Mouse (Mus musculus) kidney, embryonic 14.5 days (tissue): ENCODE measurements at regions not wholly inside any gene's neighbourhood (a gene's known extent, or its start where the extent isn't known, plus 50 kb on each side); places are given as distances from the start of the nearest gene placed in this dataset.
"Not testable (repeated sequence)": the region's sequence is repeated elsewhere in the genome, so short reads cannot be mapped to it uniquely, and the experiment has no call there.

Experiments used
- ATAC-seq: fragments of 200-750 bp; cut with Nextera tagmentation; 2 replicates; pipeline ENCODE4 v1.8.0; 2017; ENCODE audit warnings: moderate number of reproducible peaks, mild to moderate bottlenecking, moderate TSS enrichment, moderate library complexity; ENCODE audit not compliant: low FRiP score, low TSS enrichment
- H3K27ac ChIP-seq: fragments of 300-500 bp; sonication (generic); 2 replicates; pipeline ENCODE4 v1.5.1; 2014; ENCODE audit warnings: low read depth, mild to moderate bottlenecking, low read length, moderate library complexity, mixed read lengths
- H3K27me3 ChIP-seq: fragments of 300-500 bp; sonication (generic); 2 replicates; pipeline ENCODE4 v1.6.1; 2014; ENCODE audit warnings: mild to moderate bottlenecking, low read length; ENCODE audit not compliant: control insufficient read depth, insufficient read depth
- H3K36me3 ChIP-seq: fragments of 300-500 bp; sonication (generic); 2 replicates; pipeline ENCODE4 v1.6.1; 2014; ENCODE audit warnings: low read length, mixed read lengths; ENCODE audit not compliant: control insufficient read depth, insufficient read depth
- H3K4me1 ChIP-seq: fragments of 300-500 bp; sonication (generic); 2 replicates; pipeline ENCODE4 v1.6.1; 2014; ENCODE audit warnings: low read length, mixed read lengths; ENCODE audit not compliant: control insufficient read depth, insufficient read depth
- H3K4me2 ChIP-seq: fragments of 300-500 bp; sonication (generic); replicated peaks from 2 replicates; pipeline ENCODE4 v1.6.1; 2014; ENCODE audit warnings: low read depth, mild to moderate bottlenecking, low read length
- H3K4me3 ChIP-seq: fragments of 300-500 bp; sonication (generic); 2 replicates; pipeline ENCODE4 v1.5.1; 2014; ENCODE audit warnings: mild to moderate bottlenecking, low read length
- H3K9ac ChIP-seq: fragments of 300-500 bp; sonication (generic); 2 replicates; pipeline ENCODE4 v1.6.1; 2014; ENCODE audit warnings: low read depth, mild to moderate bottlenecking, low read length, moderate library complexity
- H3K9me3 ChIP-seq: fragments of 300-500 bp; sonication (generic); 2 replicates; pipeline ENCODE4 v1.6.1; 2016; ENCODE audit warnings: low read length; ENCODE audit not compliant: control insufficient read depth
- WGBS: fragments of 180-500 bp; shearing (Covaris S2); extraction: QIAGEN DNeasy Blood & Tissue Kit; methylation state at CpG from one replicate; pipeline ENCODE4 v1.1.7; 2014; 5-methylcytosine and 5-hydroxymethylcytosine counted together

DNA sequence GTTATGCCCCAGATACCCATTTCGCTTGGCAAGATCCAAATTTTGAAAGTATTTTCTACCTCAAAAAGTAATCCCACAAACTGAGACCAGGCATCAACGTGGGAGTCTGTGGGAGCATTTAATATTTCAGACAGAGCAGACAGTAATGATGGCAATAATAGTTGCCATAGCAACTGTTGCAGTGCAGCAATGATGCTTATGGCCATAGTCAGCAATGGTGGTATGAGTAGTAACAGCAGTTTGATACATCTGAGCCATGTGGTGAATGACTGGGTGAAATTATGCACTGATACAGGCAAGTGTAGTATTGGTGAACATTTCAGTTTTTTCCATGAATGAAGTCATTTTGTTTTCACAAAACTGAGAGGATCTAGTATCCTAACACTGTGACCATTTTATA, 600.8 kb upstream of the Igfbp3 start:
- no peak overlapping the region for H3K9ac ChIP-seq
- no peaks in the 10 kb centered on the region for H3K9me3 ChIP-seq
- H3K4me2 ChIP-seq = no peak overlapping the region
- WGBS = 86% methylated on average over 2 of the region's 2 CpGs
- H3K36me3 ChIP-seq = no peaks in the 10 kb centered on the region
- no peak overlapping the region for H3K27ac ChIP-seq
- no peaks in the 10 kb centered on the region for H3K27me3 ChIP-seq
- no peaks in the 10 kb centered on the region for H3K4me1 ChIP-seq
- H3K4me3 ChIP-seq = no peak overlapping the region
- ATAC-seq = no peak

DNA sequence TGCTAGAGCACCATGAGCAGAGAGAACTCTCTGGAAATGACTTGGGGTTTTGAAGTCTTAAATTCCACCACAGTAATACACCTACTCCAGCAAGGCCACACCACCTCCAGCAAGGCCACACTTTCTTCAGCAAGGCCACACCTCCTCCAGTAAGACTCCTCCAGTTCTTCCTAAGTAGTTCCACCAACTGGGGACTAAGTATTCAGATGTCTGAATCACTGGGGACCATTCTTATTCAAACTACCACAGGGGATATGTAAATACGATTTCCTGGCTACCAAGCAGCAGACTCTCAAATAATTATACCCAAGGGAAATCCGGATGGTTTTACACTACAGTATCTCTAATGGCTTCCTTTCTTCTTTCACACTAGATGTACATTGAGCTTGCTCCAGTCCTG, 598.7 kb upstream of the Igfbp3 start:
- 81% methylated on average over 2 of the region's 2 CpGs for WGBS
- ATAC-seq = no peak
- H3K27ac ChIP-seq = no peak overlapping the region

GRCm38 (mm10) chr11:7809741-7810140, 596.0 kb upstream of the Igfbp3 start:
- Histone ChIP-seq H3K36me3 (no peaks in the 10 kb centered on the region), H3K27me3 (no peaks in the 10 kb centered on the region), H3K27ac (no peak overlapping the region), H3K4me3 (no peak overlapping the region), H3K9ac (no peak overlapping the region), H3K4me2 (no peak overlapping the region), H3K9me3 (no peaks in the 10 kb centered on the region), H3K4me1 (no peaks in the 10 kb centered on the region)
- 83% methylated on average over 2 of the region's 2 CpGs for WGBS
- ATAC-seq = no peak

More for the DNA sequence above, 598.7 kb upstream of the Igfbp3 start:
- Histone ChIP-seq H3K27me3 (no peaks in the 10 kb centered on the region), H3K36me3 (no peaks in the 10 kb centered on the region), H3K4me2 (no peak overlapping the region), H3K9me3 (no peaks in the 10 kb centered on the region), H3K4me3 (no peak overlapping the region), H3K4me1 (no peaks in the 10 kb centered on the region), H3K9ac (no peak overlapping the region)

GRCm38 (mm10) chr11:7796373-7796772, 582.6 kb upstream of the Igfbp3 start:
- WGBS = 91% methylated on average over 5 of the region's 5 CpGs
- H3K36me3 ChIP-seq = no peaks in the 10 kb centered on the region
- no peak overlapping the region for H3K4me2 ChIP-seq
- no peak overlapping the region for H3K9ac ChIP-seq
- no peak overlapping the region for H3K4me3 ChIP-seq
- no peak overlapping the region for H3K27ac ChIP-seq
- no peak for ATAC-seq
- no peaks in the 10 kb centered on the region for H3K9me3 ChIP-seq
- no peaks in the 10 kb centered on the region for H3K4me1 ChIP-seq
- no peaks in the 10 kb centered on the region for H3K27me3 ChIP-seq

DNA sequence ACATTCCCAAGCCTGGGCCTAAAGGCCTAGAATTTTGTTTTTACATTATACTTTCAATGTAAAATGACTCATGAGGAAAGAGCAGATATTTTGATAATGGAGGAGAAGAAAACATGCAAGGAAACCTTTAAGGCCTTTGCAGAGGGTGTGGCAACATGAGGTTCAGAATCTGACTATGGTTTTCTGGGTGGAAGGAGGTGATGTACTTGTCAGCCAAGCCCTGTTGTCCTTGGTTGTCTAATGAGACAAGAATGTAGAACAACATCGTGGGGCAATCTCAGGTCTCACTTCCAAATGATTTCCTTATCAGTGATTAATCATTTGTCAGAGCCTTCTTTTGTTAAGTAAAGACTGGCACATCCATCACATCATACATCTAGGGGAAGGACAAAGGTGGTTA, 580.5 kb upstream of the Igfbp3 start:
- ATAC-seq = no peak
- Histone ChIP-seq H3K27ac (no peak overlapping the region), H3K9me3 (no peaks in the 10 kb centered on the region), H3K4me3 (no peak overlapping the region), H3K27me3 (no peaks in the 10 kb centered on the region), H3K4me2 (no peak overlapping the region), H3K36me3 (no peaks in the 10 kb centered on the region), H3K4me1 (no peaks in the 10 kb centered on the region), H3K9ac (no peak overlapping the region)
- 65% methylated on average over 1 of the region's 1 CpGs for WGBS

DNA sequence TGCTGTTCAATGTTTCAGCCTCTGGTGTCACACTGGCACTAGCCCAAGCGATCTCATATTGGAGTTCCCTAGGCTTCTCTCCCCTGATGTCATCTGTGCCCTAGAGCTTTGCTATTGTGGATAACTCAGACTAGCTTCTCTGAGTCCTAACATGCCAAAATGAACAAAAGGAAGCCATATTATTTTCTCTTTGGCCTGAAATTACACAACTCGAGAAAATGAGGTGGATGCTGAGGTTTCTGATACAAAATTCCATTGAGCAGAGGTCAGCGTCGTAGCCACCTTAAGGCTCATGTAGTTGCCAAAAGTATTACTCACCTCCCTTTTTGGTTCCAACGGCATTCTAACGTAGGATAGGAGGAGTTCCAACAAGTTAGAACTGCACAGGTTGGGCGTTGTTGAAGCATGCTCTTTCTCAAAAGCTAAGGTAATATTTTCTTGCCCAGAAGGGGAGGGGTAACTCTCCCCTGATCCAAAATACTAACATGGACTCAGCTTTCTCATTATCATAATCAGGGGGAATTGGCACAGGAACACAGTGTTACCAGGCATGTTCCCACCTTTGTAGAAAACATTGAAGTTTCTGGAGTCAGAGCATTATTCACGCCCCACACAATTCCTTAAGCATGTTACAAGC, 566.9 kb upstream of the Igfbp3 start:
- H3K9me3 ChIP-seq = no peaks in the 10 kb centered on the region
- H3K4me3 ChIP-seq = no peak overlapping the region
- H3K27me3 ChIP-seq = no peaks in the 10 kb centered on the region
- H3K9ac ChIP-seq = no peak overlapping the region
- H3K27ac ChIP-seq = no peak overlapping the region
- no peaks in the 10 kb centered on the region for H3K4me1 ChIP-seq
- WGBS = 90% methylated on average over 8 of the region's 8 CpGs
- ATAC-seq = no peak
- H3K36me3 ChIP-seq = no peaks in the 10 kb centered on the region
- no peak overlapping the region for H3K4me2 ChIP-seq

GRCm38 (mm10) chr11:7775361-7775760, 561.6 kb upstream of the Igfbp3 start:
- H3K36me3 ChIP-seq, H3K4me1 ChIP-seq, H3K9ac ChIP-seq, H3K9me3 ChIP-seq, H3K27me3 ChIP-seq, H3K4me3 ChIP-seq, H3K4me2 ChIP-seq, H3K27ac ChIP-seq, ATAC-seq: not testable (repeated sequence)

GRCm38 (mm10) chr11:7765303-7765702, 551.6 kb upstream of the Igfbp3 start:
- Histone ChIP-seq H3K4me1 (no peaks in the 10 kb centered on the region), H3K9ac (no peak overlapping the region), H3K27ac (no peak overlapping the region), H3K9me3 (no peaks in the 10 kb centered on the region), H3K4me3 (no peak overlapping the region), H3K36me3 (no peaks in the 10 kb centered on the region), H3K4me2 (no peak overlapping the region), H3K27me3 (no peaks in the 10 kb centered on the region)
- ATAC-seq = no peak
- WGBS = 57% methylated on average over 1 of the region's 1 CpGs

DNA sequence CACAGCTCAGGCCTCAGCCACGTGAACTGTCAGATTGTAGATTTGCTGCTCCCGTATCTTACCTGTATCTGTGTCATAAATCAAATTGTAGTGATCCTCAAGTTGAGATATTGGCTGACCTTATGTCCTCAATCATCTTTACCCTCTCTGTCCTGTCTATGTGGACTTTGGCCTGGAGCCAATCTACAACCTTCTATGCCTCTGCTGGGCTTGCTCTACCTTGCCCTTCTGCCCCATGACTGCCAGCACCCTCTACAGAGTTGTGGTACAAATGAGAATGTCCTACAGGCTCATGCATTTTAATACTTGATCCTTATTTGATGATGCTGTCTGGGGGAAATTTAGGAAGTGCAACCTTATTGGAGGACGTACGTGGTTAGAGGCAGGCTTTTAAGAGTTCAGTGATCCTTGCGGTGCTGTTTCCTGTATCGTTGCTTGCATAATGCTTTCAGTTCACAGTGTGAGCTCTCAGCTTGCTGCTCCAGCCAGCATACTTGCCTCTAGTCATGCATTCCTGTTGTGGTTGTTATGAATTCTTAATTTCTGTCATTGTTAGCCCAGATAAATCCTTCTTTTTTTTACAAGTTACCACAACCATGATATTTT, 545.2 kb upstream of the Igfbp3 start:
- Histone ChIP-seq H3K4me1 (no peaks in the 10 kb centered on the region), H3K36me3 (no peaks in the 10 kb centered on the region), H3K4me3 (no peak overlapping the region), H3K27ac (no peak overlapping the region), H3K9ac (no peak overlapping the region), H3K9me3 (no peaks in the 10 kb centered on the region), H3K27me3 (no peaks in the 10 kb centered on the region), H3K4me2 (no peak overlapping the region)
- no peak for ATAC-seq
- 50% methylated on average over 6 of the region's 6 CpGs for WGBS
